Mouse (Mus musculus): ENCODE measurements around the gene Fgfr2.

- no peak for TF ChIP-seq EP300 (IDR thresholded peaks at IDR 0.05; ENCODE audit: low read depth)
- no peak for TF ChIP-seq CTCF (IDR thresholded peaks at IDR 0.05; ENCODE audit: low read depth)
Measured at GRCm38 (mm10) chr7:130943280-130943895, 2179.8 kb downstream of the Fgfr2 start.

Measured in liver, postnatal 0 days (tissue).